Mouse (Mus musculus) large intestine, adult 2 months (tissue): ENCODE results near the gene Pde4d. TPM values are rescaled to one million over a fixed set of nuclear protein-coding genes. Genes with fewer than 3 reads are reported as not detected.
"Not testable (repeated sequence)": the region's sequence is repeated elsewhere in the genome, so short reads cannot be mapped to it uniquely, and the experiment has no call there.

Experiments
- DNase-seq: peaks from one replicate; pipeline ENCODE4 v3.0.0-alpha.2; 2012; ENCODE audit warnings: low read depth, low spot score
- WGBS: fragments of 180-500 bp; shearing (Covaris S2); methylation state at CpG from one replicate; pipeline ENCODE4 v1.1.7; 2018; 5-methylcytosine and 5-hydroxymethylcytosine counted together
- polyA plus RNA-seq: library from polyadenylated mRNA; depleted of rRNA; stranded (reverse); fragments of >200 nt; gene quantifications from 2 replicates; pipeline ENCODE4 v1.2.3, GENCODE M21; 2012

Pde4d gene
- polyA plus RNA-seq, 1 experiment = 7.7 TPM

DNA sequence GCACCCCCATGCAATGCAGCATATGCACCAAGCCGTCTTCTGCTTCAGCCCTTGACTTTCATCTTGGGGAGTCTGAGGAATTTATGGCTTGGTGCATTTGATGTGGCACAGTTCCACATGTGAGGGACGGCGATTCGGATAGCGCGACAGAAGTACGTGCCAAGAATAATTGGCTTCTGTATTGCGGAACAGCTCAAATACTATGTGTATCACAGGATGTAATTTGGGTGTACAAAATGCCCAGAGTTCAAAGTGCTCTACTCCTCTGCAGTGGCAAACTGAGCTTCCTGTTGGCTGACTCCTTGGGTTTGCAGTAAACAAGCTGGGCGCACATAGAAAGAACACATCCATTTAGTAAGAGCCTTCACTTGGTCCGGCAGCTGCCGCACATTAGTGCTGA, 1387.7 kb downstream of the Pde4d start:
- 19% methylated on average over 11 of the region's 11 CpGs for WGBS
- peak; percentile 68 for DNase-seq

GRCm38 (mm10) chr13:109837921-109838320, 1388.2 kb downstream of the Pde4d start:
- WGBS = 41% methylated on average over 7 of the region's 7 CpGs
- DNase-seq = no peak

- 21% methylated on average over 2 of the region's 2 CpGs for WGBS
- DNase-seq = no peak
Observed at GRCm38 (mm10) chr13:109840251-109840650, 1390.5 kb downstream of the Pde4d start.

GRCm38 (mm10) chr13:109841140-109841822, 1391.5 kb downstream of the Pde4d start:
- WGBS = 24% methylated on average over 2 of the region's 2 CpGs
- no peak for DNase-seq

- DNase-seq = no peak
- 74% methylated on average over 2 of the region's 2 CpGs for WGBS
Observed at GRCm38 (mm10) chr13:109842982-109843381, 1393.2 kb downstream of the Pde4d start.

DNA sequence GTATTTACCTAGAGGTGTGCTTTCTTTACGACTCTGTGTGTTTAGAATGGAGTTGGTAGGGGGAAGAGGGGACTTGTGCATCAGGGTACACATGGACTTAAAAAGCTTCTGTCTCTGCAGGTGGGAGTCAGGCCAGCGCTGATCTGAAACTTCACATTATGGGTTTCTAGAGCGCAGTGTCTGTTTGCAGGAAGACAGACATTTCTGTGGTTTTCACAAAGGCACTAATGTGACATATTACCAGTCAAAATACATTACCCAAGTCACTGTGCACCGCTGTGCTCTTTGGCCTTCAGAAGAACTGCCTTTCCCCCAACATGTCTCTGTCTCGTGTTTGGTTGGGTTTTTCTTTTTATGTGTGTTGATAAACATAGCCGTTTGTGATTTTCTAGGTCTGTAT, 1395.1 kb downstream of the Pde4d start:
- DNase-seq = no peak
- WGBS = 81% methylated on average over 6 of the region's 6 CpGs

GRCm38 (mm10) chr13:109863826-109864225, 1414.1 kb downstream of the Pde4d start:
- no peak for DNase-seq
- WGBS = 64% methylated on average over 1 of the region's 1 CpGs

- 85% methylated on average over 6 of the region's 6 CpGs for WGBS
- DNase-seq = no peak
Observed at GRCm38 (mm10) chr13:109864311-109864710, 1414.6 kb downstream of the Pde4d start.

DNA sequence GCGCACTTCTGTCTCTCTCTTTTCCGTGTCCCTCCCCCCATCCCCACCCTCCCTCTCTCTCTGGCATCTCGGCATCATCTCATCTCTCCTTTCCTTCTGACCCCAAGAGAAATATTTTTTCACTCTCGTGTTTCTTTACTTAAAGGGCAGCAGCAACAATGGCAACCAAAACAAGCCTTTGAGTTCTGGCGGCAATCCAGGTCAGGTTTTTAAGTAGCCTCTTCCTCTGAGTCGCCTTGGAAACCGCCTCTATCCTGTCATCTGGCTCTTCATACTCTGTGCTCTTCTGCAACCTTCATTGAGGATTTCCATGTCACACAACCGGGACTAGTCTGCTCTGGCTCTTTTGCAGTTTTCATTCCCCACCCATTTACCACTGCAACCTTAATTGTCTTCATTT, 1430.6 kb downstream of the Pde4d start:
- WGBS = 72% methylated on average over 8 of the region's 8 CpGs
- DNase-seq = no peak

DNA sequence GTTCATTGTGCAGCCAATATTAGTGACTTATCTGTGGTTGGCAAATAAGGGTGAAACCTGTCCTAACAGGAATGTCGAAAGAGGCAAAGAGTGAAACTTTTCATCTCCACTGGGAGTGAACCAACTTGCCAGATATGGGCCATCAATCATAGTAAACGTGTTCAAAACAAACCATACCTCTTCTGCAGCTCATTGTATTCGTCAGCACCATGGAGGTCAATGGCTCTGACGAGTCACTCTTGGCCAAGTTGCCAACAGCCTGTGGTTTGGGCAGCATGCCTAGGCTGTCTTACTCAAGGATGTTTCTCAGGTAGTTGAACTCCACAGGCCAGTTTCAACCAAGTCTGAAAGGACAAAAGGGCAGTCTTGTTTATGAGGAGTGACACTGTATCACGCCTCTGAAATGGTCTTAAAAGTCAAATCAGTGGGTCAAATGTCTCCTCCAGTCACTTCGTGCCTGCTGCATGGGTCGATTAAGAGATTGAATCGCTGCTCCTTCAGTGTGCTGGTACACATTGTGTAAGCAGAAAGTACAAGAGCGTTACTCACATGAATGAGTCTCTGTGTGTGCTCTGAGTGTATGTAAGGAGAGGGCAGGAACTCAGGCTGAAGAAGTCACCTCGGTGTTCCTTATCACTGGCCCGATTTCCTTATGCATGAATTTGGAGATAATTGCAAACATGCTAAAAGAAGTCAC, 1431.6 kb downstream of the Pde4d start:
- peak; percentile 48 for DNase-seq
- WGBS = 49% methylated on average over 11 of the region's 11 CpGs

DNA sequence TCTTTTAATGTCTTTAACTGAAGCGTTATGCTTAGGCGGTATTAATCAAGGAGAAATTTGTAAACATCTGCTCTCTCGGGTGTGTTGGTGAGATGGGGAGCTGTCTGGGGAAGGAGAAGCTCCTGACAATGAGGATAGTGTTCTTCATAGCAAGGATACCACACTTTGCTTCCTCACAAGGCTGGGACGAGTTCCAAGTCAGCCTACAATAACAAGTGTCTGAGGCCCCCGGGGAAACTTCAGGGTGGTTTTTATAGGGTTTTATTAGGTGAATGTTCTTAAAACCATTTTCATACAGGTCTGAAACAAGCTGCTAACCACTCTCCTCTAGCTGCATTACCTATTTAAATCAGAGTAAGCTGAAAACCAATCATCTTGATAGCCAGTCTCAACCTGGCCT, 1433.9 kb downstream of the Pde4d start:
- 19% methylated on average over 5 of the region's 5 CpGs for WGBS
- no peak for DNase-seq

DNA sequence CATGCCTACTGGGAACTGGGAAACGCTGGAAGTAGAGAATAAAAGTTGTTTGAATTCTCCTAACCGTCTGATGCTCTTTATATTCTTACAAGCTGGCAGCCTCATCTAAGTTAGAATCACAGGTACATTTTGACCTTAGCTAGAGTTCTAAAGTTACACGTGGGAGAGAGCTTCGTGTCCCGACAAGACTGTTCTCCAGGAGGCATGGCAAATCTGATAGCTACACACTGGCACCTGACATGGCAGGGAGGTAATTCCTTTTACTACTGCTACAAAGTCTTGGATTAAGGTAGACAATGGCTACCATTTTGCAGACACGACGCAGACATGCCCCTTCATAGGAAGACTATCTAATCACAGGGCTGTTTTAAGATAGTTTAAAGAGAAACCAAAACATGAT, 1435.1 kb downstream of the Pde4d start:
- no peak for DNase-seq
- WGBS = 95% methylated on average over 7 of the region's 7 CpGs

DNA sequence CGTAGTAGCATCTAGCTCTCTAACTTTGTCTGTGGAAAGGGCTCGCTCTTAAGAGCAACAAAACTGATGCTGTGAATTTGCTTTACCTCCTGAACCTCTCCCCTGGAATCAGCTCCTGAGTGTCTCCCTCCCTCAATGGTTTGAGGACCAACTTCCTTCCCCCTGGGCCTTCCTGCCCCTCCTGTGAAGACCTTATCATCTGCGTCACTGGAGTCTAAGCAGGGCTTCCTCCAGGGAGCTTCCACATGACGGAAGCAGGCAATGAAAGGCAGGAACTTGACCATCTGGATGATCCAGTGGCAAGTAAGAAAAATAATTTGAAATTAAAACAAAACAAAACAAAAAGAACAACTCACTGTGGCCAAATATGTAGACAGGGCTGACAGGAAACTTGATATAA, 1438.5 kb downstream of the Pde4d start:
- DNase-seq = no peak
- 84% methylated on average over 4 of the region's 4 CpGs for WGBS

DNA sequence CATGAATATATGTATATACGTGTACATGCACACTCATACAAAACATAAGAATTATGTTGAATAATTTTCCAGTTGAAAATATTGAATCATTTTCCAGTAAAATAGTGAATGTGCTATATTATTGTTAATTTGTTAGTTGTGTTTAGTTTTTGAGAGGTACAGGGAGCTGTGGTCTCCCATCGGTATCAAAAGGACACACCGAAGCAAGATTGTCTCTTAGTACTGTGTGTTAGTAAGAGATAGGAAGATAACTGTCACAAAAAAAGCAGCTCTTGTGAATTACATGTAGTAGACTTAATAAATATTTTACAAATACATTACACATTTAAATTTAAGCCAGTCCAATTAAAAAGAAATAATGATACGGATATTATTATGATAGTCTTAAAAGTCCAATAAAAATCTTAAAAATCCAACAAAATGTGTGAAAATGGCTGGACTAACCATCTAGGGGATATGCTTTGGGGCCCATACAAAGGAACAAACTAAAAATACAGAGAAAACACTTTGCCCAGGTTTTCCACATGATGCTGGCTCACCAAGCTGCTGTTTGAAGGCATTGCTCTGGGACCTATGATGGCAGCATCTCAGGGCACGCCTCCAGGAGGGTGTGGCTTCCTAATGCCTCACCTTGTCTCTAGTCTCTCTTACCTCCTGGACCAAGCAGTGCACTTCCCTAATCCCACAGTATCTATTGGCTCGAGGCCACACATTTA, 1441.6 kb downstream of the Pde4d start:
- DNase-seq = no peak
- WGBS = 80% methylated on average over 6 of the region's 6 CpGs

DNA sequence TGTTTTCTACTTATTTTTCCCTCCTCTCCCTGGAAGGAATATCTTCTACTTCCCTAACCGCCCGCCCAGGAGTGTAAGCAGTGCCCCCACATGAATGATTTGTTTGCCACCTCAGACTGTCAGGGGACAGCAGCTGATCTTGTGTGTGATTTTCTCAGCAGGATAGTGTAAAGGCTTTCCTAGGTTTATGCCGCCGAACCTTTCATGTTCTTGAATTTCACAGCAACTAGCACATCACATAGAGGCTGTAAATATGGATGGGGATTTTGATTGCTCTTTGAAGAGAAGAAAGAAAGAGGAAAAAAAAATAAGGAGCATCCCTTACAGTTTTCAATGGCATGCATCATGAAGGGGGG, 1442.1 kb downstream of the Pde4d start:
- 74% methylated on average over 4 of the region's 4 CpGs for WGBS
- DNase-seq = no peak

DNA sequence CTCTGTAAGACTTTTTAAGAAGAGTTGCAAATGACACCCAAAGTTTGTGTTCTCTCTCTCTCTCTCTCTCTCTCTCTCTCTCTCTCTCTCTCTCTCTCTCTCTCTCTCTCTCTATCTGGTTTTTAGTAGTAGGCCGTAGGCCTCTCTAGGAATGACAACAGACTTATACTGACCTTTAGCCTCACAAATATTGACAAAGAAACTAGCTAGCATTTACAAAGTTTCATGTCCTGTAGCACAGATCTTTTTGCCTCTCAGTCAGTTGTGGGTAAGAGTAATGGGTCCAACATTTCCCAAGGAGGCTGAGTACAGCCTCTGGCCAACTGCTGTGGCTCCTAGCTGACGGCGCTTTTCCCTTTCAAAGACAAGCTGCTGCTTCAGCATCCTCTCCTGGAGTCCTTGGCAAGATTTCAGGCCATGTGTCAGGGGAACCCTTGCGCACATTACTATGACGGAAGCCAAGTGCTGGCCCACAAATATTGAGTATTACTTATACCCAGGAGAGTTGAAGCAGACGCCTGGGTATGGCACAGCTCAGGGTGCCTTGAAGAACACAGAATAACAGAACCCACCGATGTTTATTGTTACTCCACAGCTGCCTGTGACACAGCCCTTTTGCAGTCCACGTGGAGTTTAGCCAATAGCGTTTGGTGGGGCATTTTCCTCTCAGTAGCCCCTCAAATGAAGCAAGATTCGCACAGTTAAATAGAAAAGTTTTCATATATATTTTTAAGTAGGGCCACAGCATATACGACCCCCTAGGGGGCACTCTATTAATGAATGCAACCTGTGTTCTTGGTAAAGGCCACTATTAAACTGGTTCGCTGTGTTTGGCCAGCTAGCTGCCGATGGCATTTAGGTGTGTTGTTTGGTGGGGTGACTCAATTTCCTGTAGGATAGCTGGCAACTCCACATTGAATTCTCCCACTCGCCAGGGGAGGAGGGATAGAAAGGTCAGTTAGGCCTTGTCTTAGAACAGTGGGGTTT, 1450.0 kb downstream of the Pde4d start:
- 61% methylated on average over 14 of the region's 14 CpGs for WGBS
- no peak for DNase-seq

- no peak for DNase-seq
- WGBS = 69% methylated on average over 5 of the region's 5 CpGs
Observed at GRCm38 (mm10) chr13:109901811-109902210, 1452.1 kb downstream of the Pde4d start.

DNA sequence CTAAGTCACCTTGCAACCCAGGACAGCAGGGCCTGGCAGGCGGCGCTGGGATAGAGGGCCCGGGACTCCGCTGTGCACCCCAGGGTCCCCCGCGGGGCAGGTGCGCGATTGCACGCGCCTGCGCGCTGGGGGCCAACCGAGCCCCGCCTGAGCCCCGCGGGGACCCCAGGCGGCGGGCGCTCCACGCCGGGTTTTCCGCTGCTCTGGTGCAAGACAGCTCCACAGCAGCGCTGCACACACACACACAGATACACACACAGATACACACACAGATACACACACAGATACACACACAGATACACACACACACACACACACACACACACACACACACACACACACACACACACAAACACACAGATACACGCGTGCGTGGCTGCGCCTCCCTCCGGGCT, 1452.7 kb downstream of the Pde4d start:
- 1% methylated on average over 28 of the region's 28 CpGs for WGBS
- not testable (repeated sequence) for DNase-seq

GRCm38 (mm10) chr13:109902855-109903763, 1453.4 kb downstream of the Pde4d start:
- WGBS = 7% methylated on average over 91 of the region's 91 CpGs

More at GRCm38 (mm10) chr13:109902855-109903763, 1453.4 kb downstream of the Pde4d start:
- no peak for DNase-seq
